Mouse (Mus musculus): ENCODE measurements at regions not wholly inside any gene's neighbourhood (a gene's known extent, or its start where the extent isn't known, plus 50 kb on each side); places are given as distances from the start of the nearest gene placed in this dataset.
A peak's percentile ranks its signal among the peaks of the same experiment; 100 is the strongest.

DNA sequence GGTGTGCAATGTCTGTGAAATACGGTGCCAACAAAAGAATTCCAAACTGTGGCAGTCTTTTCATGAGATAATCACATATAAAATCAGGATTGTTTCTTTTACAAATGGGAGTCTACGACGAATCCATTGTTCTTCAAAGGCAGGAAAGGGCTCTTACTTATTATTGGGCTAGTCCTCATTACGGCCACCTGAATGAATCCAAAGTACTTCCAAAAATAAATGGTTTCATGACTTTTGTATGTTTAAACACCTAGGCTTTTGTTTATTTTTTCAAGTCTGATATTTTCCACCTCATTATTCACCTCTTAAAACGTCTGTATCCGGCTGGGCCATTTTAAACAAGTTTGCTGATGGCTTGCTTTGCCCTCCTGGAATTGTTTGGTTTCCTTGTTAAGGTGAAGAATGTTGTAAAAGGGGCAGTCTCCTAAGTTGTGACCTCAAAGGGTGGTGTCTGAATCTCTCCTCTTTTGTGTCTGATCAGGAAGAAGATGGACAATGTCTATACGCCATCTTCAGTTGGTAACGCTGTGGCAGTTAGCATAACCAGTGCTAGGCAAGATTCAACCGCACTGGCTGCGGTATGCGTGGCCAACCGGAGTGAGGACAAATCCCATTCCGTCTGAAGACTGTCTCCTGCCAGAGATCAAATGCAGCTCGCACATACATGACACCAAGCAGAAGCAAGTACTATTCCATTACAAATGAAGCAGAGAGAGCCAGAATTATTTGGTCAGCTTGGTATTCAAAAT, 451.5 kb upstream of the Ubash3b start:
- Histone ChIP-seq H3K27me3 (ENCODE audit: low read depth, poor library complexity, severe bottlenecking) (no peaks in the 10 kb centered on the region), H3K4me1 (peaks cover 53% of the 10 kb centered on the region), H3K9me3 (replicated peaks) (no peaks in the 10 kb centered on the region), H3K36me3 (no peaks in the 10 kb centered on the region), H3K4me3 (peak overlapping the region; percentile 16; the same call in 1 of the 2 replicates), H3K27ac (peak overlapping the region; percentile 81)
- 70% methylated on average over 14 of the region's 14 CpGs for WGBS
- DNase-seq (ENCODE audit: low spot score), result no peak

DNA sequence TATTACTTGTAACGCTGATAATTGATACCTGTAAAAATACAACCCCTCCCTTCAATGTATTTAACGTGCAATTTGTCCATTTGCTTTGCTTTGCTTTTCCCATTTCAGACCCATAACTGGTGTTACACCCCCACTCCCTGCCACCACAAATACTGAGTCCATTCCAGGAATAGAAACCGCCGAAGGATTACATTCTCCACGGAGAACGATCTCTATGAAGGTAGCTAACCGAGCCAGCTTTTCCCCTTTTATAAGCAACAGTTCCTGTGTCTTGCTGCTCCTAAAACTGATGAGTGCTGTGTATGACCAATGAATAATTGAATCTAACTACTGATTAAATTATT, 450.9 kb upstream of the Ubash3b start:
- no peaks in the 10 kb centered on the region for H3K36me3 ChIP-seq
- H3K27me3 ChIP-seq (ENCODE audit: low read depth, poor library complexity, severe bottlenecking), result no peaks in the 10 kb centered on the region
- peak; percentile 42 for DNase-seq (ENCODE audit: low spot score)
- WGBS, result 41% methylated on average over 7 of the region's 7 CpGs
- peak overlapping the region; percentile 16; the same call in 1 of the 2 replicates for H3K4me3 ChIP-seq
- H3K4me1 ChIP-seq, result peaks cover 53% of the 10 kb centered on the region
- peak overlapping the region; percentile 81 for H3K27ac ChIP-seq
- H3K9me3 ChIP-seq (replicated peaks), result no peaks in the 10 kb centered on the region

DNA sequence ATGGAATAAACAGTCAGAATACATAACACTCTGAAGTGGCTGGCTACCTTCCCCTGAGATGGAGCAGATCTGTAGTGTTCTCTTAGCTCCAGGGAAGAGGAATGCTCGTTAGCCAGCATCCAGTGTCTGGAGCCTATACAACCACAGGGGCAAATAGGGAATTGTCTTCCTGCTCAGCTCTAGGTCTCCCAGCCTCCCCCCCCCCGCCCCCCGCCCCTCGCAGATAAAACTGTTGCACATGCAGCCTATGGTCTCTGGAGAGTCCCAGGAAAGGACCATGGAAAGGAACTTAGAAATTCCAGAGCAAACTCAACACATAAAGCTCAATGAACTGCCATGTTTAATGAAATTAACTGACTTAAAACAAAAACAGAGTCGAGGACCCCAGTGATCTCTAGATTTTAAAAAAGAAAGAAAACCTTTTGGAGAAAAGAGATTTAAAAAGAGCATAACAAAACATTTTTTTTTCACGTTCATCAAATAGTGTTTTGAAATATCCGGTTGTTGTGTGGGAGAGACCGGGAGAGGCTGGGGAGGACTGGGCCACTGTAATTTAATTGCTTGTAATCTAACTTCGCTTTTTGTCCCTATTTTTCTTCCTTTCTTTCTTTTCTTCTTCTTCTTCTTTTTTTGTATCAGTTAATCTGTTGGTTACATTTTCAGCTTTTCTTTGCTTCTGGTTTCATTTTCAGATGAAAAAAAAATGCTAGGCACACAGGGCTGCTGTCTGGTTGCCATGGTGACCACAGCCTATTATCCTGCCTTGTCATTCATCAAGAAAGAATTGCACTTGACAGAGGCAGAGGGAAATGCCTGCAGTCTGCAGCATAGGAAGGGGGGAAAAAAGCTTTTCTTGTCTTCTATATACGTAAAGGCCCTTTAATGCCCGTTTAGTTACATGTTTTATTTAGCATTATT, 450.3 kb upstream of the Ubash3b start:
- Histone ChIP-seq H3K36me3 (no peaks in the 10 kb centered on the region), H3K4me1 (peaks cover 53% of the 10 kb centered on the region), H3K9me3 (replicated peaks) (no peaks in the 10 kb centered on the region), H3K4me3 (peak overlapping the region; percentile 16; the same call in 1 of the 2 replicates), H3K27ac (peak overlapping the region; percentile 81), H3K27me3 (ENCODE audit: low read depth, poor library complexity, severe bottlenecking) (no peaks in the 10 kb centered on the region)
- DNase-seq (ENCODE audit: low spot score), result peak; percentile 79
- WGBS, result 38% methylated on average over 11 of the region's 11 CpGs

DNA sequence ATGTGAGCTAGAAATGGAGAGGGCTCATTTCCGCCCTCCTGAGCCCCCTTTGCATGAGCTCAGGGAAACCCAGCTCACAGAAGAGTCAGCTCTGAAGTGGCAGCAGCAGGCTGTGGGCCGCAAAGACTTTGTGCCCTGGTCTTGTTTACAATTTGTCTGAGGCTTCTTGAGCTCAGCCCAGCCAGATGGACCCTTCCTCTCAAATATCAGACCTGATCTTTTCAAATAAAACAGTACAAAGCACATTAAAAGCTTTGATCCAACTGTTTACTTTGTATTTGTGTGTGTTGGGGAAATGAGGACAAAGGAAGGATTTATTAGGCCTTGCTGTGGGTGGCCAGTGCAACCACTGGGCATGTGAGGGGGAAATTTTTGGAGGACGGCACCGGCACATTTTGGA, 448.9 kb upstream of the Ubash3b start:
- Histone ChIP-seq H3K4me1 (peaks cover 53% of the 10 kb centered on the region), H3K4me3 (no peak overlapping the region), H3K36me3 (no peaks in the 10 kb centered on the region), H3K9me3 (replicated peaks) (no peaks in the 10 kb centered on the region), H3K27ac (peak overlapping the region; percentile 81), H3K27me3 (ENCODE audit: low read depth, poor library complexity, severe bottlenecking) (no peaks in the 10 kb centered on the region)
- 53% methylated on average over 4 of the region's 4 CpGs for WGBS
- DNase-seq (ENCODE audit: low spot score), result no peak

DNA sequence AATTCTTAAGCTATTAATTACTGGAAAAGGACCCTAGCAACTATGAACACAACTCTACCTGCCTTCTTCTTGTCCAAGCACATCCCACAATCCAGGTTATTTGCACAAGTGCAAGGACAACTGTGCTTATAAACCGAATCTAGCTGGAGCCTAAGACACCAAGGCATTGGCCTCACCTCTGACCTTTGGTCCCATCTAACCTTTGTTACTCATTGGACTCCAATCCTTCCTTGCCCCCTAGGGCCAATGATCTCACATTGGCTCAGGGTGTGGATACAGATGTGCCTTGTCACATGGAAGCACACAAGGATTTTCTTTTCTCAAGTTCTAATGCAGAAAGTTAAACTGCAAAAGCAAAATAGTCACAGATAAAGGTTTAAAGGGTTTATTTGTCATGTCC, 444.6 kb upstream of the Ubash3b start:
- DNase-seq (ENCODE audit: low spot score), result no peak
- 79% methylated on average over 1 of the region's 1 CpGs for WGBS
- H3K27ac ChIP-seq, result no peak overlapping the region
- peaks cover 14% of the 10 kb centered on the region for H3K4me1 ChIP-seq
- no peak overlapping the region for H3K4me3 ChIP-seq
- H3K36me3 ChIP-seq, result no peaks in the 10 kb centered on the region
- H3K9me3 ChIP-seq (replicated peaks), result no peaks in the 10 kb centered on the region
- H3K27me3 ChIP-seq (ENCODE audit: low read depth, poor library complexity, severe bottlenecking), result no peaks in the 10 kb centered on the region

DNA sequence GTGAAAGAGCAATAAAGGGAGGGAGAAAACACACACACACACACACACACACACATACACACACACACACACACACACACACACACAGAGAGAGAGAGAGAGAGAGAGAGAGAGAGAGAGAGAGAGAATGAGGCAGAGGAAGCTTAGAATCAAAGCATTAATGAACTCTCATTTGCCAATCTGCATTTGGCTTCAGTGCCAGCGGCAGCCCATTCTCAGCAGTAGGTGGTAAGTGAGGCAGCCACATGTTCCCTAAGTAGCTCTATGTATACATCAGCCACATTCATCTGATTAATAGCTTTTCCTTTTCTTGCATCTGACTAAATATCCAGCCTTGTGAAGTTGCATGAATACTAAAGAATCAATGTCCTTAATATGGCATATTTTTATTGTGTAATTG, 443.4 kb upstream of the Ubash3b start:
- Histone ChIP-seq H3K27me3 (ENCODE audit: low read depth, poor library complexity, severe bottlenecking) (no peaks in the 10 kb centered on the region), H3K36me3 (no peaks in the 10 kb centered on the region), H3K9me3 (replicated peaks) (no peaks in the 10 kb centered on the region), H3K27ac (no peak overlapping the region), H3K4me3 (no peak overlapping the region), H3K4me1 (peaks cover 12% of the 10 kb centered on the region)
- 67% methylated on average over 1 of the region's 1 CpGs for WGBS
- no peak for DNase-seq (ENCODE audit: low spot score)

DNA sequence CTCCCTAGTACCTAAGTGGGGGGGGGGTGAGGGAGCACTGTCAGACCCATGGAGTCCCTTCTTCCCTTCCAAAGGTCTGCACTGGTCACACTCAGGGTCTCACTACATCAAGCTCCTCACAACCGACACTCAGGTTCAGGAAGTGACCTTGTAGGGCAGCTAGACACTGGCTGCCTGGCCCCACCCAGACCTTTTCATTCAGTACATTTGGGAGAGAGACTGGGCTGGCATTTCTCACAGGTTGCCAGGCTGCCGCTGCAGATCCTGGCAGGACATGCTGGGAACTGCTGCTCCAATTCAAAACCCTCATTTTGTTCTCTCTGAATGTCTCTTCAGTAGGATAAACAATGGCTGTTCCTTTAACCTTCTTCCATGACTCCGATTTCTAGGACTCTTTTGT, 439.3 kb upstream of the Ubash3b start:
- peaks cover 14% of the 10 kb centered on the region for H3K4me1 ChIP-seq
- H3K27me3 ChIP-seq (ENCODE audit: low read depth, poor library complexity, severe bottlenecking), result no peaks in the 10 kb centered on the region
- H3K27ac ChIP-seq, result peak overlapping the region; percentile 67
- no peak overlapping the region for H3K4me3 ChIP-seq
- no peaks in the 10 kb centered on the region for H3K9me3 ChIP-seq (replicated peaks)
- no peak for DNase-seq (ENCODE audit: low spot score)
- no peaks in the 10 kb centered on the region for H3K36me3 ChIP-seq
- 54% methylated on average over 3 of the region's 3 CpGs for WGBS

DNA sequence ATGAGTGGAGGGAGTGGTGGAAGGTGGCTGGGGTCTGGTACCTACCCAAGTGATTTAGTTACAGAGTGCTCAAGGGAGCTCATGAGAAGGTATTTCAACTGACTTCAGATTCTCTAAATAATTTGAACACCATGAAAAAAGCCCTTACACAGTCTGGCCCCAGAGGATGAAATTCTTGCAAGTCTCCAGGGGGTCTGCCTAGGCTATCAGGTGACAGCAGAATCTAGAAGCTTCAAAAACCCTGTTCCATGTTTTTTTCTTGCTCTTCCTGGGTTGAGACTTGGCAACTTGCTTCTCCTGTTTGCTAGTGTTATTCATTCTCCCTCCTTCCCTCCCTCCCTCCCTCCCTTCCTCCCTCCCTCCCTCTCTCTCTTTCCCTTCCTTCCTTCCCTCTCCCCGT, 438.4 kb upstream of the Ubash3b start:
- no peaks in the 10 kb centered on the region for H3K27me3 ChIP-seq (ENCODE audit: low read depth, poor library complexity, severe bottlenecking)
- 46% methylated on average over 1 of the region's 1 CpGs for WGBS
- DNase-seq (ENCODE audit: low spot score), result no peak
- H3K9me3 ChIP-seq (replicated peaks), result no peaks in the 10 kb centered on the region
- H3K27ac ChIP-seq, result peak overlapping the region; percentile 67; the same call in 1 of the 2 replicates
- H3K4me3 ChIP-seq, result no peak overlapping the region
- 0 out of 2 replicates have a peak, but pooled peaks cover 2% of the 10 kb centered on the region for H3K36me3 ChIP-seq
- peaks cover 14% of the 10 kb centered on the region for H3K4me1 ChIP-seq

DNA sequence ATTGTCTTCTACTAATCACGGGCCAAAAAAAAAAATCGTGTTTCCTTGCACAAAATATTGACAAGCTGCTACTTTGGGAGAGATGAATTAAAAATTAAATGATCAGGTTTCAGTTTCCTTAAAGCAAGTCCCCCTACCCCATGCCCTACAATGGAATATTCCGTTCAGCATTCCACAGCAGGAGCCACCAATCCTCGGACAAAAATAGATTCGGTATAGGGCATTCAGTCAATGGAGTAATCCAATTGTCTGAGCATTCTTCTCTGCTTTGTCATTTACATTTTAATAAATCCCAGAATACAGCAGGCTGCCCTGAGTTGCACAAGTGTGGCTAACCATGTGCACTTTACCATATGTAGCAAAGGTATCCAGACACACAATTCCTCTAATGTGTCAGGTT, 434.3 kb upstream of the Ubash3b start:
- no peak overlapping the region for H3K4me3 ChIP-seq
- H3K27me3 ChIP-seq (ENCODE audit: low read depth, poor library complexity, severe bottlenecking), result no peaks in the 10 kb centered on the region
- no peaks in the 10 kb centered on the region for H3K9me3 ChIP-seq (replicated peaks)
- WGBS, result 87% methylated on average over 5 of the region's 5 CpGs
- no peak overlapping the region for H3K27ac ChIP-seq
- H3K4me1 ChIP-seq, result peaks cover 13% of the 10 kb centered on the region
- DNase-seq (ENCODE audit: low spot score), result no peak
- peaks cover 33% of the 10 kb centered on the region for H3K36me3 ChIP-seq

DNA sequence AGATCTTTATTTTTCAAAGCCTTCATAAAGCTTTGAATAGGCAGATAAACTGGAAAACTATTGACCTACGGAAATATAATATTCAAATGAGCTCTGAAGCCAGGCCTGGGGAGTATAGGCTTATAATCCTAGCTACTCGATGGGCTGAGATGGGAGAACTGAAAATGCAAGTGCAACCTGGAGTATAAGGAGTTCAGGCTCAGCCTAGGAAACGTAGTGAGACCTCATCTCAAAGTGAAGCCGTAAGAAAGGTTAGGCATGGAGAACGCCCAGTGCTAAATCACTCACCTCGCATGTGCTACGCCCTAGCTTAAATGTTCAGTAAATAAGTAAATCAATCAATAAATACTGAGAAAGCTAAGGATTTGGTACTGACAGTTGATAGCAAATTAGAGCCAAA, 432.5 kb upstream of the Ubash3b start:
- Histone ChIP-seq H3K4me1 (no peaks in the 10 kb centered on the region), H3K9me3 (replicated peaks) (no peaks in the 10 kb centered on the region), H3K36me3 (peaks cover 50% of the 10 kb centered on the region), H3K27me3 (ENCODE audit: low read depth, poor library complexity, severe bottlenecking) (no peaks in the 10 kb centered on the region), H3K4me3 (no peak overlapping the region), H3K27ac (no peak overlapping the region)
- DNase-seq (ENCODE audit: low spot score), result no peak
- 89% methylated on average over 7 of the region's 7 CpGs for WGBS

DNA sequence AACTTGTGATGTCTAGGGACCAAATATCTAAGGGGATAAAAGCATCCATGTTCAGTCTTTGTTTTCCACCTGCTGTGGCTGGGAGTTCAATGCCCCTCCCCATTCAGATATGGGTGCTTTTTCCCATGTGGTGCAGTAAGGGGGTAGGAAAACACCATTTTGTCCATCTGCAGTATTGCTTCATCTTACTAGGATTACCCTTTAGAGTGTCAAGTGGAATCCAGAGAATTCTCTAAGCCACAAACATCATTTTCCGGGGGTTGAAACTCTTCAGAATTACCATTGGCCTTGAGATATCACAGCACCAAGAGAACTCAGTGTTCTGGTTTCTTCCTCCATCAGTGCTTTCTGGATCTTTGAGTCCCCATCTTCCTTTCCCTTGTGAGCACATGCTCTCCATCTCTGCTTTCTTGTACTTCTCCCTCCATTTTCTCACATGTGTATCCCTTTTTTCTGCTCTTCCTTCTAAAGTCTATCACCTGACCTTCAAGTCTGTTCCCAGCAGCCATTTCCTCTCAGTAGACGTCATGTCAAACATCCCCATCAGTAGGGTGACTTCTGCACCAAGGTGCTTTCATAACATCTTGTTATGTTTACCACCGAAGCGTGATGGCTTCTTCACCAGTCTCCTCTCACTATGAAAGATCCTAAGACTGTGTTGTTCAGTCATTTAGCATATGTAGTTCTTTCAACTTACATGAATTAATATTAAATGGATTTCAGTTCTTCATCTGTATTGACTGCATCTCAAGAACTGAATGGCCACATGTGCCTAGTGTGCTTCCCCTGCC, 431.6 kb upstream of the Ubash3b start:
- no peak for DNase-seq (ENCODE audit: low spot score)
- no peaks in the 10 kb centered on the region for H3K4me1 ChIP-seq
- 93% methylated on average over 4 of the region's 4 CpGs for WGBS
- H3K27me3 ChIP-seq (ENCODE audit: low read depth, poor library complexity, severe bottlenecking), result no peaks in the 10 kb centered on the region
- H3K9me3 ChIP-seq (replicated peaks), result no peaks in the 10 kb centered on the region
- H3K4me3 ChIP-seq, result no peak overlapping the region
- peaks cover 59% of the 10 kb centered on the region for H3K36me3 ChIP-seq
- no peak overlapping the region for H3K27ac ChIP-seq

DNA sequence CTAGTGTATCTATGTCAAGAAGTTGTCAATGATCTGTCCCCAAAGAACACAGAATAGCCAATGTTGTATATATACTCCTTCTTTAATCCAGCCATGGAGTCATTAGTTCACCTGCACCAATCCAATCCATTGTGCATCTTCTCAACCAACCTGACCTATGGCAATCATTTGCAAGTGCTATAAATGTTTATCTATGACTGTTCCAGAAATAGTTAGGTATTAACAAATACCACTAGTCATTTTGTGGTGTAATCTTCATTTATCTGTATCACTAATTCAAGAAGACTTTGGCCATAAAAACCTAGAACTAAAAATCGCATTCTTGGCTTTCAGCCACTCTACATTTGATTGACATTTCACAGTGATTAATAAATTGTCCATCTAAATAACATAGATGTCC, 430.6 kb upstream of the Ubash3b start:
- H3K4me3 ChIP-seq, result no peak overlapping the region
- no peak for DNase-seq (ENCODE audit: low spot score)
- WGBS, result 94% methylated on average over 1 of the region's 1 CpGs
- H3K9me3 ChIP-seq (replicated peaks), result no peaks in the 10 kb centered on the region
- H3K27me3 ChIP-seq (ENCODE audit: low read depth, poor library complexity, severe bottlenecking), result no peaks in the 10 kb centered on the region
- H3K27ac ChIP-seq, result no peak overlapping the region
- H3K4me1 ChIP-seq, result no peaks in the 10 kb centered on the region
- H3K36me3 ChIP-seq, result peaks cover 69% of the 10 kb centered on the region
